Comparison of ENCODE assay signal across 10 mouse cellular contexts in the genomic region with DNA sequence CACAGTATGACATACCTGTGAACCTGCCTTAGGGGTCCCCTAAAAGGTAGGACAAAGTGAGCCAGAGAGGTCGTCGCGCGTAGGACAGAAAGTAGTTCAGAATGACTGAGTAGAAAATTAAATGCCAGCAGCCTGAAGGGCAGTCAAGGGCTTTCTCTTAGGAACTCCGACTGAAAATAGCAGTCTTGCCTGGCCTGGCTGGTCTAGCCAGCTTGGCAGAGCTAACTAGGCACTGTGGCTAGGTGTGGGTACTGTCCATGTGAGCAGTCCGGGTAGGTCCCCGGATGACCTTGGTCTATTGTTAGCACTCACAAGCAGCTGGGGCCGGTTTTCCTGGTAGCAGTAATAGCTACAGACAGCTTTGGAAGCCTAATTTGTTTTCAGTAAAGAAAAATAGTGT. TPM values are rescaled to one million over a fixed set of nuclear protein-coding genes. Genes with fewer than 3 reads are reported as not detected.
DNase-seq lines count a peak whose midpoint lies in the region; ATAC-seq lines count a peak whose summit lies in the region.
"Had no signal": no experiment of that assay in that cellular context is flagged by ENCODE, and none has a peak within 500 bp of the region (broad histone marks: within the 10 kb centered on the region; RNA-seq: fewer than 3 reads in every experiment).

No protein-coding gene starts in this region.

- 50% methylated on average over 8 of the region's 8 CpGs for WGBS in heart, embryonic 13.5 days

- no peaks in the 10 kb centered on the region for H3K36me3 ChIP-seq in heart, embryonic 13.5 days
- H3K36me3 ChIP-seq: embryonic facial prominence, embryonic 12.5 days; hindbrain, embryonic 13.5 days; limb, embryonic 15.5 days had no signal

- H3K27me3 ChIP-seq in heart, embryonic 13.5 days (replicated peaks): no peaks in the 10 kb centered on the region
- H3K27me3 ChIP-seq: embryonic facial prominence, embryonic 12.5 days; hindbrain, embryonic 13.5 days; limb, embryonic 15.5 days had no signal

- H3K4me2 ChIP-seq in heart, embryonic 13.5 days: no peak overlapping the region
- H3K4me2 ChIP-seq: embryonic facial prominence, embryonic 12.5 days; hindbrain, embryonic 13.5 days; limb, embryonic 15.5 days had no signal

- no peak overlapping the region for H3K4me3 ChIP-seq in heart, embryonic 13.5 days
- H3K4me3 ChIP-seq: embryonic facial prominence, embryonic 12.5 days; hindbrain, embryonic 13.5 days; limb, embryonic 15.5 days had no signal

- intact Hi-C loops in left cerebral cortex, postnatal 36 days (cut with DNase I): loop anchor here (5.0 kb wide), 1 partner anchor 682 kb away; no protein-coding TSS in a partner anchor

- ATAC-seq in heart, embryonic 13.5 days (ENCODE audit: extremely low read depth, insufficient number of reproducible peaks, low FRiP score, low TSS enrichment): no peak

- H3K9ac ChIP-seq in heart, embryonic 13.5 days: peak overlapping the region; percentile 1; the same call in 1 of the 2 replicates
- H3K9ac ChIP-seq: embryonic facial prominence, embryonic 12.5 days; hindbrain, embryonic 13.5 days; limb, embryonic 15.5 days had no signal

- DNase-seq in urinary bladder, postnatal 4 days (ENCODE audit: low spot score in 2 of 2): peak; percentile 14 to 58
- no peak for DNase-seq in urinary bladder, postnatal 10 days (ENCODE audit: low spot score)
- DNase-seq in kidney, postnatal 14 days: peak; percentile 82
- DNase-seq in thymus, postnatal 14 days: no peak
- no peak for DNase-seq in layer of hippocampus, postnatal 25 days (ENCODE audit: extremely low spot score in 1 of 2, low spot score in 1 of 2)
- DNase-seq in left cerebral cortex, postnatal 36 days (ENCODE audit: low spot score in 2 of 2): no peak

- H3K4me1 ChIP-seq in heart, embryonic 13.5 days: peaks cover 35% of the 10 kb centered on the region

- H3K27ac ChIP-seq in heart, embryonic 13.5 days (replicated peaks): peak overlapping the region; percentile 85
- H3K27ac ChIP-seq: embryonic facial prominence, embryonic 12.5 days; hindbrain, embryonic 13.5 days; limb, embryonic 15.5 days had no signal

- no peaks in the 10 kb centered on the region for H3K9me3 ChIP-seq in heart, embryonic 13.5 days
- H3K9me3 ChIP-seq: embryonic facial prominence, embryonic 12.5 days; hindbrain, embryonic 13.5 days; limb, embryonic 15.5 days had no signal

RNA-seq across cellular contexts. Expression of a gene that starts 2.2 kb away (rescaled TPM):
- 0.20 and 0.29 TPM in 2 replicates for polyA plus RNA-seq in heart, embryonic 13.5 days (2015; fragmentation: Nextera tagmentation; extraction: Ambion mirVana)
- total RNA-seq in layer of hippocampus, postnatal 25 days (2021): under 1 TPM in 1 of 2 experiments, not detected in 1; 0.10 TPM
- total RNA-seq in left cerebral cortex, postnatal 36 days (2021): under 1 TPM in 1 of 2 experiments, not detected in 1; 0.10 TPM

Comparison
In these comparisons a context has a peak if more than half of its experiments do, and no peak if none do; other contexts are left out.
1. DNase-seq: peak in urinary bladder, postnatal 4 days (2 of 2) and kidney, postnatal 14 days (single experiment); none in urinary bladder, postnatal 10 days (single experiment), thymus, postnatal 14 days (single experiment), layer of hippocampus, postnatal 25 days (0 of 2) and left cerebral cortex, postnatal 36 days (0 of 2).